Mouse (Mus musculus): ENCODE measurements around the gene Pspn. TPM values are rescaled to one million over a fixed set of nuclear protein-coding genes. Genes with fewer than 3 reads are reported as not detected.

Gene Pspn
- polyA plus RNA-seq, 1 experiment from 2014 or later, result not detected

DNA sequence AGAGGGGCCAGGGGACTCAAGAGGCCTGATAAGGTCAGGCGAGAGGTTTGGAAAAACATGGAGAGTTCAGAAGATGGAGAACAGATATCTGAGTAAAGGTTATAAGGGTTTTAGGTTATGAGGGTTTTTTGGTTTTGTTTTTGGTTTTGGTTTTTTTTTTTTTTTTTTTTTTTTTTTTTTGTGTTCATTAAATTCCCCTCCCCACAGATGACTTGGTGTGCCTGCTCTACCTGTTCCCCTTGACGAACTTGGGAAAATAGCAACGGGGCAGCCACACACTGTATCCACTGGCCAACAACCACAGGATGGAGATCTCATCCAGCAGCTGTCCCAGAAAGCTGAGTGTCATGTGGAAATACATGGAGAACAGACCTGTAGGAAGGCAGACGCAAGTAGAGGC, 41.2 kb downstream of the Pspn start:
- ATAC-seq, result no peak
- no peaks in the 10 kb centered on the region for H3K9me3 ChIP-seq (ENCODE audit: control insufficient read depth)
- no peak overlapping the region for H3K27ac ChIP-seq (ENCODE audit: low read depth, low read length)
- no peak for TF ChIP-seq CTCF (IDR thresholded peaks at IDR 0.05; ENCODE audit: low read depth)
- no peak overlapping the region for H3K4me2 ChIP-seq (replicated peaks; ENCODE audit: low read depth)
- no peak overlapping the region for H3K4me3 ChIP-seq (ENCODE audit: low read depth, low read length)
- H3K36me3 ChIP-seq (ENCODE audit: control insufficient read depth, insufficient read depth), result no peaks in the 10 kb centered on the region
- WGBS, result 77% methylated on average over 4 of the region's 4 CpGs
- H3K4me1 ChIP-seq (replicated peaks; ENCODE audit: control insufficient read depth, insufficient read depth, low read length), result no peaks in the 10 kb centered on the region
- no peaks in the 10 kb centered on the region for H3K27me3 ChIP-seq (replicated peaks; ENCODE audit: control insufficient read depth, insufficient read depth, low read length)
- H3K9ac ChIP-seq (ENCODE audit: low read depth, low read length), result no peak overlapping the region

DNA sequence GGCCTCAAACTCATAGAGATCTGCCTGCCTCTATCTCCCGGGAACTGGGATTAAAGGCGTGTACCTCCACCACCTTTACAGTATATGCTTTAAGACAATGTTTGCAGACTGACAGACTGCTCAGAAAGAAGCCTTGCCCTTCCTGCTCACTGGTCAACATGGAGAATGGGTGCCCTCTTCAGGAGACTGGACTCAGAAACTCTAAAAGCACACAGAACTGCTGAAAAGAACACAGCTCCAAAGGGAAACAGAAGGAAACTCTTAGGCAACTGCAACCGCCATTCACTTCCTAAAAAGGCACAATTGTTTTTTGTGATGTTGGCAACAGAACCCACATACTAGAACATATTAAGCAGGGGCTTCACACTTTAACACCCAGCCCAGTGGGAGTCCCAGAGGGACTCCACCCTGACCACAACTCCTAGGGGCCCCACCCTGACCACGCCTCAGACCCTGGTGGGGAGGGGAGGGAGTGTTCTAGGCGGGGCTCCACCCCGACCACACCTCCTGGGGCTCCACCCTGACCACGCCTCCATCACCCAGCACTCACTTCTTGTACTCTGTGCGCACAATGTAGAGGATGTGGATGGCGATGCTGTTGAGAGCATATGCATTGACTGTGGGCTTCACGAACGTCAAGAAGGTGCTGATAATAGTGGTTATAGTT, 41.9 kb downstream of the Pspn start:
- H3K4me2 ChIP-seq (replicated peaks; ENCODE audit: low read depth), result no peak overlapping the region; the same call in 1 of the 2 replicates
- no peaks in the 10 kb centered on the region for H3K9me3 ChIP-seq (ENCODE audit: control insufficient read depth)
- no peak overlapping the region for H3K27ac ChIP-seq (ENCODE audit: low read depth, low read length)
- H3K4me1 ChIP-seq (replicated peaks; ENCODE audit: control insufficient read depth, insufficient read depth, low read length), result no peaks in the 10 kb centered on the region
- no peaks in the 10 kb centered on the region for H3K36me3 ChIP-seq (ENCODE audit: control insufficient read depth, insufficient read depth)
- H3K9ac ChIP-seq (ENCODE audit: low read depth, low read length), result no peak overlapping the region
- WGBS, result 26% methylated on average over 11 of the region's 11 CpGs
- no peaks in the 10 kb centered on the region for H3K27me3 ChIP-seq (replicated peaks; ENCODE audit: control insufficient read depth, insufficient read depth, low read length)
- TF ChIP-seq CTCF (IDR thresholded peaks at IDR 0.05; ENCODE audit: low read depth), result peak; percentile 52
- peak; percentile 59; the same call in 1 of the 2 replicates for ATAC-seq
- H3K4me3 ChIP-seq (ENCODE audit: low read depth, low read length), result no peak overlapping the region

DNA sequence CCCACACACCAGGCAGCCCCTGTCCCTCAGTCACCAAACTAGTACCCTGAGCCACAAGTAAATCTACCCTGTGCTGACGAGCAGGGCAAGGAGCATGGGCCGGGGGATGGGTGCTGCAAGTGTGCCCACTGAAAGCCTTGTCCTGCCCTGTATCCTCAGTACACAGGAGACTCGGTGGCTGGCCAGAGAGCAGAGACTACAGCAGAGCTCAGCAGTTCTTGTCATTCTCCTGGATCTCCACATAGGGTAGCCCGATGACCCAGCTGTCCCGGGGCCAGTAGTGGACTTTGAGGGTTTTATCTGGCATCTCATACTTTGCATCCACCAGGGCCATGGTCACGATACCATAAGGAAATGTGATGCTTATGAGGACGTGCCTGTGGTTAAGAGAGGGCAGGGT, 44.9 kb downstream of the Pspn start:
- TF ChIP-seq CTCF (IDR thresholded peaks at IDR 0.05; ENCODE audit: low read depth), result no peak
- no peak overlapping the region for H3K9ac ChIP-seq (ENCODE audit: low read depth, low read length)
- H3K4me1 ChIP-seq (replicated peaks; ENCODE audit: control insufficient read depth, insufficient read depth, low read length), result no peaks in the 10 kb centered on the region
- no peak overlapping the region for H3K4me2 ChIP-seq (replicated peaks; ENCODE audit: low read depth)
- no peak for ATAC-seq
- H3K27ac ChIP-seq (ENCODE audit: low read depth, low read length), result no peak overlapping the region
- H3K9me3 ChIP-seq (ENCODE audit: control insufficient read depth), result no peaks in the 10 kb centered on the region
- no peaks in the 10 kb centered on the region for H3K36me3 ChIP-seq (ENCODE audit: control insufficient read depth, insufficient read depth)
- H3K27me3 ChIP-seq (replicated peaks; ENCODE audit: control insufficient read depth, insufficient read depth, low read length), result no peaks in the 10 kb centered on the region
- H3K4me3 ChIP-seq (ENCODE audit: low read depth, low read length), result no peak overlapping the region
- WGBS, result 87% methylated on average over 7 of the region's 7 CpGs

DNA sequence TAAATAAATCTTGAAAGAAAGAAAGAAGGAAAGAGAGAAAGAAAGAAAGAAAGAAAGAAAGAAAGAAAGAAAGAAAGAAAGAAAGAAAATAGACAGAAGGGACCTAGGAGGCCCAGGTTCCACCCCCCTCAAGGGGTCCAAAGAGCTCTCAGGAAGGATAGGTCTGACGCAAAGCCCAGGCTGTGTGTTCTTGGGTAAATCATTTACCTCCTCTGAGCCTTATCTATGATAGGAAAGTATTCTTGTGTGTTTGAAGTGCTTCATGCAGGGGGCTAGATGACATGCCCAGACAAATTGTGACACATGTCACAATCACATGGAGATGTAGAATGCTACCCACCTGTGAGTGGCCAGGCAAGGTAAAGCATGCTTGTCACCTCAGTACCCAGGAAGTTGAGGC, 47.2 kb downstream of the Pspn start:
- no peak overlapping the region for H3K9ac ChIP-seq (ENCODE audit: low read depth, low read length)
- no peak overlapping the region for H3K4me3 ChIP-seq (ENCODE audit: low read depth, low read length)
- H3K4me2 ChIP-seq (replicated peaks; ENCODE audit: low read depth), result no peak overlapping the region
- no peak for TF ChIP-seq CTCF (IDR thresholded peaks at IDR 0.05; ENCODE audit: low read depth)
- H3K4me1 ChIP-seq (replicated peaks; ENCODE audit: control insufficient read depth, insufficient read depth, low read length), result no peaks in the 10 kb centered on the region
- no peaks in the 10 kb centered on the region for H3K27me3 ChIP-seq (replicated peaks; ENCODE audit: control insufficient read depth, insufficient read depth, low read length)
- no peaks in the 10 kb centered on the region for H3K9me3 ChIP-seq (ENCODE audit: control insufficient read depth)
- peak; percentile 70 for ATAC-seq
- no peak overlapping the region for H3K27ac ChIP-seq (ENCODE audit: low read depth, low read length)
- WGBS, result 40% methylated on average over 1 of the region's 1 CpGs
- H3K36me3 ChIP-seq (ENCODE audit: control insufficient read depth, insufficient read depth), result no peaks in the 10 kb centered on the region

DNA sequence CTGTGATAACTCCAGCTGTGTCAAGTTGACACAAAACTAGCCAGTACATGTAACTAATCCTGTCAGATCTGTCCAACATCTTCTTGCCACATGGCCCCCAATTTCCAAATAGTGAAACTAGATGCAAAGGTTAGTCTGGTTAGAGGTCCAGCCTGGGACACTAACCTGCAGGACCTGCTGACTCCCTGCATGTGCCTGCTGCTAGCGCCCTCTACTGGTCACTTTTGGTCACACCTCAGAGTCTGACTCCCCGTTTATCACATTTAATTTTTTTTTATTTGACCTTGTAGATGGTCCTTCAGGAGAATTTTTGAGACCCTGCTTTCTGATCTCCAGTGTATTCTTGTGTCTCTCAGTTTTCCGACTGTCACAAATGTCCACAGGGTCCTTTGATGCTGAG, 48.9 kb downstream of the Pspn start:
- H3K4me1 ChIP-seq (replicated peaks; ENCODE audit: control insufficient read depth, insufficient read depth, low read length), result no peaks in the 10 kb centered on the region
- H3K4me3 ChIP-seq (ENCODE audit: low read depth, low read length), result no peak overlapping the region
- no peak overlapping the region for H3K4me2 ChIP-seq (replicated peaks; ENCODE audit: low read depth)
- ATAC-seq, result no peak
- H3K27me3 ChIP-seq (replicated peaks; ENCODE audit: control insufficient read depth, insufficient read depth, low read length), result no peaks in the 10 kb centered on the region
- 0 out of 2 replicates have a peak, but pooled peaks cover 3% of the 10 kb centered on the region for H3K9me3 ChIP-seq (ENCODE audit: control insufficient read depth)
- no peaks in the 10 kb centered on the region for H3K36me3 ChIP-seq (ENCODE audit: control insufficient read depth, insufficient read depth)
- 25% methylated on average over 3 of the region's 3 CpGs for WGBS
- no peak overlapping the region for H3K9ac ChIP-seq (ENCODE audit: low read depth, low read length)
- peak; percentile 88 for TF ChIP-seq CTCF (IDR thresholded peaks at IDR 0.05; ENCODE audit: low read depth)
- H3K27ac ChIP-seq (ENCODE audit: low read depth, low read length), result no peak overlapping the region

Other genes starting within 250 kb of the Pspn start
- 20.6 and 21.0 TPM in 2 replicates for gene Nrtn, start 242.5 kb downstream of the Pspn start, polyA plus RNA-seq (2015; fragmentation: Nextera tagmentation; extraction: Ambion mirVana)
- 16.1 and 16.6 TPM in 2 replicates for gene Dus3l, start 235.3 kb downstream of the Pspn start, polyA plus RNA-seq (2015; fragmentation: Nextera tagmentation; extraction: Ambion mirVana)
- gene Prr22, start 229.8 kb downstream of the Pspn start, polyA plus RNA-seq (2015; fragmentation: Nextera tagmentation; extraction: Ambion mirVana), result 0.25 and 0.51 TPM in 2 replicates
- gene Rfx2, start 169.0 kb downstream of the Pspn start, polyA plus RNA-seq (2015; fragmentation: Nextera tagmentation; extraction: Ambion mirVana), result 1.4 and 1.6 TPM in 2 replicates
- gene Acsbg2, start 125.6 kb downstream of the Pspn start, polyA plus RNA-seq (2015; fragmentation: Nextera tagmentation; extraction: Ambion mirVana), result not detected in 2 replicates
- 0.23 and 0.30 TPM in 2 replicates for gene 1700061G19Rik, start 124.5 kb downstream of the Pspn start, polyA plus RNA-seq (2015; fragmentation: Nextera tagmentation; extraction: Ambion mirVana)
- gene Mllt1, start 64.6 kb downstream of the Pspn start, polyA plus RNA-seq (2015; fragmentation: Nextera tagmentation; extraction: Ambion mirVana), result 10.5 and 11.9 TPM in 2 replicates
- 0.44 and 0.65 TPM in 2 replicates for gene Acer1, start 17.9 kb downstream of the Pspn start, polyA plus RNA-seq (2015; fragmentation: Nextera tagmentation; extraction: Ambion mirVana)
- 77.5 and 78.0 TPM in 2 replicates for gene Clpp, start 9.7 kb downstream of the Pspn start, polyA plus RNA-seq (2015; fragmentation: Nextera tagmentation; extraction: Ambion mirVana)
- 25.7 and 28.7 TPM in 2 replicates for gene Alkbh7, start 2.7 kb downstream of the Pspn start, polyA plus RNA-seq (2015; fragmentation: Nextera tagmentation; extraction: Ambion mirVana)
- gene Gtf2f1, start 11.3 kb upstream of the Pspn start, polyA plus RNA-seq (2015; fragmentation: Nextera tagmentation; extraction: Ambion mirVana), result 43.3 and 43.5 TPM in 2 replicates
- gene Gm17949, start 11.5 kb upstream of the Pspn start, polyA plus RNA-seq (2015; fragmentation: Nextera tagmentation; extraction: Ambion mirVana), result 0.22 and 0.25 TPM in 2 replicates
- gene Khsrp, start 31.5 kb upstream of the Pspn start, polyA plus RNA-seq (2015; fragmentation: Nextera tagmentation; extraction: Ambion mirVana), result 18.8 and 19.9 TPM in 2 replicates
- not detected in 2 replicates for gene Slc25a41, start 41.6 kb upstream of the Pspn start, polyA plus RNA-seq (2015; fragmentation: Nextera tagmentation; extraction: Ambion mirVana)
- gene Crb3, start 59.1 kb upstream of the Pspn start, polyA plus RNA-seq (2015; fragmentation: Nextera tagmentation; extraction: Ambion mirVana), result 121 and 130 TPM in 2 replicates
- gene Slc25a23, start 59.8 kb upstream of the Pspn start, polyA plus RNA-seq (2015; fragmentation: Nextera tagmentation; extraction: Ambion mirVana), result 4.8 and 5.1 TPM in 2 replicates
- gene Dennd1c, start 78.5 kb upstream of the Pspn start, polyA plus RNA-seq (2015; fragmentation: Nextera tagmentation; extraction: Ambion mirVana), result 5.2 and 5.3 TPM in 2 replicates
- 12.6 and 14.6 TPM in 2 replicates for gene Tubb4a, start 87.8 kb upstream of the Pspn start, polyA plus RNA-seq (2015; fragmentation: Nextera tagmentation; extraction: Ambion mirVana)
- 1.2 and 1.6 TPM in 2 replicates for gene Tnfsf9, start 105.3 kb upstream of the Pspn start, polyA plus RNA-seq (2015; fragmentation: Nextera tagmentation; extraction: Ambion mirVana)
- not detected in 2 replicates for gene Cd70, start 149.8 kb upstream of the Pspn start, polyA plus RNA-seq (2015; fragmentation: Nextera tagmentation; extraction: Ambion mirVana)
- gene Tnfsf14, start 194.2 kb upstream of the Pspn start, polyA plus RNA-seq (2015; fragmentation: Nextera tagmentation; extraction: Ambion mirVana), result 0.10 and 0.12 TPM in 2 replicates
- gene C3, start 228.1 kb upstream of the Pspn start, polyA plus RNA-seq (2015; fragmentation: Nextera tagmentation; extraction: Ambion mirVana), result 19.5 TPM in 2 replicates
- gene Gpr108, start 248.4 kb upstream of the Pspn start, polyA plus RNA-seq (2015; fragmentation: Nextera tagmentation; extraction: Ambion mirVana), result 14.7 and 16.2 TPM in 2 replicates
- gene Trip10, start 249.4 kb upstream of the Pspn start, polyA plus RNA-seq (2015; fragmentation: Nextera tagmentation; extraction: Ambion mirVana), result 26.3 and 31.6 TPM in 2 replicates